Mouse (Mus musculus): ENCODE results near the gene Ibsp.

- no peak for TF ChIP-seq EP300 (IDR thresholded peaks at IDR 0.05; ENCODE audit: low read depth)
- TF ChIP-seq CTCF (IDR thresholded peaks at IDR 0.05; ENCODE audit: low read depth) = no peak
Measured at GRCm38 (mm10) chr5:104351041-104351440, 52.1 kb downstream of the Ibsp start.

All from liver, postnatal 0 days (tissue).